Mouse (Mus musculus) urinary bladder, postnatal 4 days (tissue): ENCODE results near the gene Dnaic1.

Experiments used
- DNase-seq, 2 experiments: peaks; one replicate each; pipeline ENCODE4 v3.0.0; 2021 to 2022; ENCODE audit warnings: low spot score in 2 of 2

The Dnaic1 gene

DNA sequence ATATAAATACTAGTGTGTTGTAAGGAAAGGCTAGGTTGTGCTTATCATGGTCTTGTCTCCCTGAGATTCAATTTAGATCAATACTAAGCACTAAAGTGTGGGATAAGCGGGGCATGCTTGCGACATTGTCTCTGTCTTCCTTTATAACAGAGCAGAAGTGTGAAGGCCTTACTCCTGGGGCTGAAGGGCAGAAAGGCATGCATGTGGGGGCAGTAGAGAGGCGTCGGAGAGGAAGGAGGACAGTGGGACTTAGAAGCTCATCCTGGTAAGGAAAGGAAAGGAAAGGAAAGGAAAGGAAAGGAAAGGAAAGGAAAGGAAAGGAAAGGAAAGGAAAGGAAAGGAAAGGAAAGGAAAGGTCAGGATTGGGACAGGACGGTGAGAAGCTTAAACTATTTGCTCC is 1.9 kb downstream of the Dnaic1 start:
- DNase-seq, result no peak

DNA sequence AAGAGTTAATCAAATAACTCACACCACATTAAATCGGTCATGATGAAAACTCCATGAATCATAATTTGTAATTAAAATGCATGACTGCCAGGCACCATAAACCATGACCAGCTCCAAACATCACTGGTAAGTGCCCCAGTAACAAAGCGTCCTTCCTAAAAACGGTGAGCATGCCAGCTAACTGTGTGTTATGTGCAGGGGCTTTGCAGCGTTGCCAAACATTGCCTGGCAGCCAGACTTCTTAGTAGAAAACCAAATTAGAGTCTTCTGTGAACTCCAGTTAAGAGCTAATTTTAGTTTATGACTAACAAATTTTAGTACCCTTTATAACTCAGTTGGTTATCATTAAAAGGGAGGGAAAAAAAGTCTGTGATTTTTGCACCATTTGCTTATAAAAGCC is 3.9 kb downstream of the Dnaic1 start:
- DNase-seq, result no peak

DNA sequence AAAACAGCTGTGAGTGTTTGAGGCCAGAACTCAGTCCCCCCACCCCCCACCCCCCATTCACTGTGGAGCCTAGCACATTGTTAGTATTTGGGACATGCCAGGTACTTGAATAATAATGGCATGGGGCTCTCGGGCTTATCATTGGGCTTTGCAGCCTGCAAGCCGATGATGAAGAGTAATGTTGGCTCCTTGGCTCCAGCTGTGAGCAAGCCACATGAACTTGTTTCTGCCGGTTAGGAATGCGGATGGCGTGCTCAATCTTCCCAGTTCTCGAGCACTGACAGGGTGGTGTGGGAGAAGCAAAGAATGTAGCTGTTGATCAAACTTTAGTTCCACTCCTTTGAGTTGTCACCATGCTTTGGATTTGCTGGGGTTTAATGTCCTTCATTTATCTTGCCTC is 6.3 kb downstream of the Dnaic1 start:
- no peak for DNase-seq

DNA sequence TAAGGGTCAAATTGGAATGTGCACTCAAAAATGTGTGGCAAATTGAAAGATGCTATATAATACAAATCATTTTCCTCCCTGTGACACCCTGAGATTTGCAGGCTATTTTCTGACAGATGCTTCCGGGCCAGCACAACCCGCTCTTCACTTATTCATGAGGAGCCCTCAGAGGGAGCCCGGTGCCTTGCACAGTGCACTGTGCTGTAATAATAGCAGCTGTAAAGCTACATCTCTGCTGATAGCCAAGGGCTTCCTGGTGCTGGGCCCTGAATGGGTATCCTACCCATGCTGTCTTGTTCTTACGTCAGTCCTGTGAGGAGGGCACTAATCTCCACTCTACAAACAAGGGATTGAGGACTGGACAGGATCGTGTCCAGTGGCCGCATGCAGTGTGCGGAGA is 13.8 kb downstream of the Dnaic1 start:
- no peak for DNase-seq

DNA sequence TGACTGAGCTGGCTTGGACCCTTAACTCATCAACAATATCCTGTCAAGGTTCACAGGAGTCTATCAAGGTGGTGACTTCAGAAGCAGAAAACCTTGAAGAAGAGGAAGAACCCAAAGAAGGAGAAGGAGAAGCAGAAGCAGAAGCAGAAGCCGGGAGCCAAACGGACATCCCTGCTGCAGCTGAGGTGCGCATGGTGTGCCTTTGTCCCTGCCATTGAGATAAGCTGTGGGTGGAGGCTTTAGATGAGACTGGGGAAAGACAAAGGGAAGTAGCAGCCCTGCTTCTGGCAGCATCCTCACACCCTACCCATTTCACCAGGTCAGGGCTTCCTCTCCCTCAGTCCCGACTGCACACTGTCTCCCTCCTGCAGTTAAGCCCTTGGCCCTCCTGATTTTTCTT is 33.2 kb downstream of the Dnaic1 start:
- DNase-seq, result no peak

DNA sequence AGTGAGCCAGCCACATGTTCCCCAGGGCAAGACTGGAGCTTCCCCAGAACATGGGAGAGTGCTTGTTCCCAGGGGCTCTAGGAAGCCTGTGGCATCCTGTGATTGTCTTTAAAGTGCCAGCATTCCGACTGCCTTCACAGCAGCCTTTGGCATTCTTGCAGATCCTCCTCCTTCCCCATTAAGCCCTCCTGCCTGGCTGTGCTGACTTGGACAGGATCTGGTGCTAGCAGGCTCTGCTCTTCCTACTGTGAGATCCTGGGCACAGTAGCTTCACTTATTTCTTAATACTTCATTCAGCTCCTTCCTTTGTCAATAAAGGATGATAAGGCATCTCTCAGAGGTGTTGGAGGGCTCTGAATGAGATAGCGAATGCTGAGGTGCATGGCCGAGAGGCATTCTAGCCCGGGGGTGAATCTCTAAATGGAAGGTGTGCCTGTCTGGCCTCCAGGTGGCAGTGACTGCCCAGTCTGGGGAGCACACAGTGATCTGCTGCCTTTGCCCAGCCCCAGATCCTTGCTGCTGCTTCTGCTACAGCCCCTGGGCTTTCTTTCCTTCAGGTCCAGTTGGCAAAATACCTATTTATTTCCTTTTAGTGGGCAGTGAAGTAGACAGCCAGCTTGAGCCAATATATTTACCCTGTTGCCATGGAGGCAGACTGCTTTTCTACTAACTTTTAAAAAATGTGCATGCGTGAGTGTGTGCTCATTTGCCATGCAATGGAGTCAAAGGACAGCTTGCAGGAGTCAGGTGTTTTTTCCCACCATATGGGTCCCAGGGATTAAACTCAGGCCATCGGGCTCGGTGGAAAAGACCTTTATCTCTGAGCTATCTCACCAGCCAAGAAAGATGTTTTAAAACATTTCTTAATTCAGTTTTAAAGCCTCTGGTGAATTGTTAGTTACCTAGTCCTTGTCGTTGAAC is 35.2 kb downstream of the Dnaic1 start:
- DNase-seq, result no peak

DNA sequence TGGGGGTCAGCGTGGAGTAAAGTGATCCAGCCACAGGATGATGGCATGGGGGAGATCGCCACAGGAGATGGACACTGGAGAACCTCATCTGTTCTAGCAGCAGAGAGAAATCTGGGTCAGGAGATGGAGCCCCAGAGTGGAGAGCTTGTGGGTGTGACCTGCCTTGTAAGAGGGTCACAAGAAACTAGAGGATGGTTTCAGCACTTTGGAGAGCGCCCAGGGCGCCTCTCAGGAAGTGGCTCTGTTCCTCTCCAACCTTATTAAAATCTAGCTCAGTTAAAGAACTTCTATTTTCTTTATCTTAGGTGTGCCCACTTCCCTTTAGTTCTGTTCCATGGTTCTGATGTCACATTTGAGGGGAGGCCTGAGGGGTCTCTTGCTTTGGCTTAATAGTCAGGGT is 37.2 kb downstream of the Dnaic1 start:
- no peak for DNase-seq

DNA sequence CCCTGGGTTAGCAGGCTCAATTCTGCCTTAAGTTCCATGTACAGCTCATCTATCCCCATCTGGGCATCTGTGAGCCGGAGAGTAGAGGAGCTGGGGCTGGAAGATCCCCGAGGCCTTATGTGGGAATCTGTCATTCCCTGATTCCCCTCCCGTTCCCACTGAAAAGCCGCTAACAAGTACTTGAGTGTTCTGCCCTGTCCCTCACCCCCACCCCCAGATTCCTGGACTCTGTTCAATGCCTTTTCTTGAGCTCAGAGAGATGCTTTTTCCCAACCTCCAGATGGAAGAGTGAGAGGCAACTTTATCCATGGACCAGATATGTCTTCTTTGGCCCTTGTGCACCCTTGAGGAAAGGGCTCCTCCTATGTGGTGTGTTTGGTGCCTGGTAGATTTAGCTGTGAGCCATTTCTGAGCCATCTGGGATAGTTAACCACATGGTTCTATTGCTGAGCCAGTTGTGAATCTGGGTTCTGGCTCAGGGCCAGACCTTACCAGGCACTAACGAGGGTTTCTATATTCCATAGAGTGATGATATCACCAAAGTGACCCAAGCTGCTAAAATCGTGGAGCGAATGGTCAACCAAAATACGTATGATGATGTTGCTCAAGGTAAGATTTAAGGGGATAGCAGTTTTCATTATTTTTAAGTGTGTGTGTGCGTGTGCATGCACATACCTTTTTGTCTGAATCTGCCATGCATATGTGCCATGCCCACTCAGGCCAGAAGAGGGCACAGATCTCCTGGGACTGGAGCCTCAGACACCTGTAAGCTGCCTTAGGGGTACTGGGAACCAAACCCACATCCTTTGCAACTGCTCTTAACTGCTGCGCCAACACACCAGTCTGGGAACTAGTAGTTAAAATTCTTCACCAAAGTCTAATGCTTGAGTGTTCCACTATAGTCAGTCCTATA is 40.4 kb downstream of the Dnaic1 start:
- DNase-seq, result no peak

DNA sequence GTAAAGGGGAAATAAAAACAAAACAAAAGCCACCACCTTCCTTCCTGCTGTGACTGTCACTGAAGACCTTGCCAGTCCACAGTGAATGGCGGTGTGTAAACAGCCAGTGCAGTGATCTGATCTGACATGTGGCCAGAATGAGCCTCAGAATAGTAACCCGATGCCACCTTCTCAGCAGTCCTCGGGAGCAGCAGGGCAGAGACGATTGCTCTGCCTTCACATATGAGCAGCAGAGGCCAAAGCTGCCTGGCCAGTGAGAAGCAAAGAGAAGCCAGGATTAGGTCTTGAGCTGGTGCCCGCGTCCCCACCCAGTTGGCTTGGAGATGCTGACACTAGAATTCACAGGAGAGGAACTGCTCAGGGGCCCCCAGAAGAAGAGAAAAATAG is 41.0 kb downstream of the Dnaic1 start:
- DNase-seq, result no peak

DNA sequence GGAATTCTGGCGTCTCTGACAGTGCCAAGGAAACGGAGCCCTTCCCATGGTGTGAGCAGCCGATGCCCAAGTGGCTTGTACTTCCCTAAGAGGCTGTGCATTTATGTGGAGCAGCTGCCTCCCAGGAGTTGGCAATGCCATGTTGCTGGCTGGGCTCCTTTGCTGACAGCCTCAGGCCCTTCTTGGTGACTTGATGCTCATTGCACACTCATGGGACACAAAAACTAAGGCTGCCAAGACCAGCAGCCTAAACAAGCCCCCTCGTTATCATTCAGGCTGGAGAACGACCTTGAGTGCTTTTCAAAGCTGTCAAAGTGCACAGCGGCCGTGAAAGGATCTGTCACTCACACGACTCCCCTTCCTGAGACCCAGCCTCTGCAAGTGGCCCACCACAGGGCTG is 42.6 kb downstream of the Dnaic1 start:
- no peak for DNase-seq

DNA sequence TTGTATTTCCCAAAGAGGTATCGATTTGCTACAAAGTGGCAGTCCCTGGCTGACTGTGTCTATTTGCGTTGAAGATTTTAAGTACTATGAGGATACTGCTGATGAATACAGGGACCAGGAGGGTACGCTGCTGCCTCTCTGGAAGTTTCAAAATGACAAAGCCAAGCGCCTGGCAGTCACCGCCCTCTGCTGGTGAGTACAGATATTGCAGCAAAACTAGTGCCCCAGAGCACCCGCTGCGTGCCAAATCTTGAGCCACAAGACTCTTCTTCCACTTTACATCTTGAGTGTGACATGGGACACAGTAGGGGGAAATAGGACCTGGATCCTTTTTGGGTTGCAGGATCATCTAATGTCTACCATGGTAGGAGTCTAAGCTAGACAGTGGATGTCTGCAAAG is 44.6 kb downstream of the Dnaic1 start:
- DNase-seq, result peak; percentile 67 to 86

DNA sequence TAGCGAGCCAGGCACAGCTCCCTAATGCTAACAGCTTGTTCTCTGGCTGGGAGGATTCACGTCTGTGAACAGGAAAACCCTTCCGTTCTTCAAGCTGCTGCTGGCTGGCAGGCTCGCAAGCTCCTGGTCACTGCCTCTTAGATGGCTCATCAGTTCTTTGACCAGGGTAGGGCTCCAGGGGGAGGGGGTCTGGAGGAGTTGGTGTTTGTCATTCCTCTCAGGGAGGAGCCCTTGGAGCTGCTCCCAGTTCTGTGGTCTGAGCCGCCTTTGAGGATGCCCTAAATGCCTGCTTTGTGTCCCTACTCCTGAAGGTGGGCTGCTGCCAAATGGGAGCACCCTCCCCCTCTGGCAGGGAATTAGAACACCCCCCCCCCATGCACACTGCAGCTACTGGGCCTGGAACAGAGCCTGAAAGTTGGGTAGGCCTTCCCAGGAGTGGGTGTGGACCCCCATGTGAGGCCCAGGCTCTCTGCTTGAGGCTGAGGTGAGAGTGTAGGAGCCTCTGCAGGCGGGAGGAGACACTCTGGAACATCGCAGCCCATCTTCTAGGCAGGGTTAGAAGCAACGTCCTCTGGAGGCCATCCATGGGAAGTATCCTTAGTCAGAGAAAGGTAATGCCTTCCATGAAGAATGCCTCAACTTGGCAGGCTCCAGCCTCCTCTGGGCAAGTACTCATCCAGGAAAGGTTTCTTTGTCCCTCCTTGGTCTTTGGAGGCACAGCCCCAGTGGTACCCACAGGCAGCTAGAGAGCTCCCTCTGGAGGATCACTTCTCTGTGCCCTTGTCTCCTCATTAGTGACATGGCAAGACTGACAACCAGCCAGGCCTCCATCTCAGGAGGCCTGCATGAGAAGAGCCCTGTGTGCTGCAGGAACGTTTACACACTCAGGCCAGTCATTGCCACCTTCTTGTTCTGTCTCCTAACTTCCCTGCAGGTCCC is 46.4 kb downstream of the Dnaic1 start:
- DNase-seq, result no peak

DNA sequence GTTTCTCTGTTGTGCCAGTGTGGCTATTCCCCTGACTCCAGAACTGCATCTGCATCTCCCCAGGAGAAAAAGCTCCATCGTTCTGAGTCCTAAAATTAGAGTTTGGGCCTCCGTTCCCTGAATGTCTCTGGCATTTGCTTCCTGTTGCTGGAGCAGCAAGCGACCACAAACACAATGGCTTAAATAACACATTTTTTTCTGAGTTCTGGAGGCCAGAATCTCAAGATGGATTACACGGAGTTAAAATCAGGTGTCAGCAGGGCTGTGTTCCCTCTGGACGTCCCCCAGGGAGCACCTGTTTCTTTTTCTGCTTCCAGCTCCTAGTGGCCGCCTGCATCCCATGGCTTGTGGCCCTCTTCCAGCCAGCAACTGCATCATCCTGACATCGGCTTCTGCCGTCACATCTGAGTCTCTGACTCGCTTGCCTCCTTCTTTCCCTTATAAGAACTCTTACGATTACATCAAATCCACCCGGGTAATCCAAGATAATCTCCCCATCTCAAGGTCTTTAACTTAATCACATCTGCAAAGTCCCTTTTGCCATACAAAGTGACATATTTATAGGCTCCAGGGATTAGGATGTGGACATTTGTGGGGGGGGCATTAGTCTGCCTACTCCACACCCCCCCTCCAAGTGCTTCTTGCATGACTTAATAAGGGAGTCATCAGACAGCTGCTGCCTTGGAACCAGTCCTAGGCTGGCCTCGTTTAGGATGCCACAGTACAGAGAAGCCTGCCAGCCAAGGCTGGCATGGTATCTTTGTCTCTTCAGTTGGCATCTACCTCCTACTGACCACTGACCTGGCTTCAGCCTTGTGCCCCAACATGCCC is 49.6 kb downstream of the Dnaic1 start:
- DNase-seq, result no peak

DNA sequence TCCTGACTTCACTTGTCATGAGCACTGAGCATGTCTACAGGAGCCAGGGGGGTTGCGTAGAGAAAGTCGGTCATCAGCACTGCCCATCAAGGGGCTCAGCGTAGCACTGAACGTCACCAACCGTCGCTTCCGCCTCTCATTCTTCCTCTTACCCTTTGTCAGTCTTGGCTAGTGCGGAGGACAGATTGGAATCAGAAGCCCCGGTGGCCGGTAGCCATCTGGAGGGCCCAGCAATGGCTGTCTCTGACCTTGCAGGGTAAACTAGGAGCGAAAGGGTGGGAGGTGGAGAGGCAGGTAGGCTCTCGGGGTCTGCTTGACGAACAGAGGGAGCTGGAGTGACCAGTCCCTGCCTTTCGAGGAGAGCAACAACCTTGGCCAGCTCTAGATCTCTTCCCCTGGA is 52.5 kb downstream of the Dnaic1 start:
- no peak for DNase-seq

DNA sequence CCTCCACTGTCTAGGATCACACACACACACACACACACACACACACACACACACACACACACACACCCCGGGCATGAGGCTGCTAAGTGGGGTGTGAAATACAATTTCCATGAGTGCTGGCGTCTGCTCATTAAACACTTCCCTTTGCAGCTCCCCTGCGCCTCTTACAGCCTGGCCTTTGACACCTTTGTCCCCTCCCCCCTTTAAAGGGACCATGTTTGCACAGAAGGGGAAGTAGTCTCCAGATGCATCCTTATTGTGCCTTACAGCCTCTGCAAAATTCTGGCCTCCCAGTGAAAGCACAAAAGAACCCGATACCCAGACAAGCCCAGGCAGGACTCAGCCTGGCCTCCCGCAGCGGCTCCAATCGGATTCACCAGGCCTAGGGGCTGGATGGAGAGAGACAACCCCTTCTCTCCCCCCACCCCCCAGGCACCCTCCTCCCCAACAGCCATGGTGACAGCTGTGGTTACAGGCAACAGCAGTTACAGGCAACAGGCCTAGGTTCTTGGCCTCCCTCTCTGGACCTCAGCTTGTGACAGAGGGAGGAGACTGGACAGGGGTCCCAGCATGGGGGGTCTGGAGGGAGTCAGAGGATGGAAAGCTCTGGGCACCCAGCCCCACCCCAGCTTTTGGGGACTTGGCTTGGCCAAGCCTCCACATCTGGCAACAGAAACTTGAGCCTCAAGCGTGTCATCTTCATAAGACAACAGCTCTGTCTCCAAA is 58.8 kb downstream of the Dnaic1 start:
- DNase-seq, result peak in 1 of 2 experiments; percentile 57

DNA sequence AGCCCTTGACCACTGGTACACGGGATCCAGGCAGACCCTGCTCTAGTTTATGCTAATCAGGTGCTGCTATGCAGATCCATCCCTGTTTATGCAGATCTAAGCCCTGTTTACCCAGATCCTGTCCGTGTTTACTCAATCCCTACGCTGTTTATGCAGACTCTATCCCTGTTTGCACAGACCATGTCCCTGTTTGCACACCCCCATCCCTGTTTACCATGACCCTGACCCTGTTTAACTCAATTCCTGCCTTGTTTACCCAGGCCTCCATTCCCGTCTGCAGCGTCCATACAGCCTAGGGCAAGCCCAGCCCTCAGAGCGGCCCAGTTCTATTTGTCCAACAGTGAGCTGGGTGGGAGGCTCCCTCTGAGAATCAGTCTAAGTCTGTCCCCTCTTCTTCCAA is 60.6 kb downstream of the Dnaic1 start:
- no peak for DNase-seq

DNA sequence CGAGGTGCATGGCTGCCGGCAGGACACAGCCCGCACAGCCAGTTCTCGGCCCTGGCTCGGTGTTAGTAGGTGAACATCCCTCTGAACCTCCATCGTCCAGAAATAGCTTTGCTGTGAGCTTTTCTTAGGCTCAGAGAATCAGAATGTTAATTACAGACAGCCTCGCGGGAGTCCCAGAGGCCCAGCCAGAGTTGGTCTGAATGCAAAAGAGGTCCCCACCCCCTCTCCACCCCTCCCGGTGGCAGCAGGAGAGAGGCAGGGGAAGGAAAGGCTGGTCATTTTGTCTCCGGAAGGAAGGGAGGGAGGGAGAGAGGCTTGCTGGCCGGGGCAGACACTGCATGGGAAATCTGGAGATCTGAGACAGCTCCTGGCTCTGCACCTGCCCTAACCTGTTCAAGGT is 61.8 kb downstream of the Dnaic1 start:
- DNase-seq, result no peak

DNA sequence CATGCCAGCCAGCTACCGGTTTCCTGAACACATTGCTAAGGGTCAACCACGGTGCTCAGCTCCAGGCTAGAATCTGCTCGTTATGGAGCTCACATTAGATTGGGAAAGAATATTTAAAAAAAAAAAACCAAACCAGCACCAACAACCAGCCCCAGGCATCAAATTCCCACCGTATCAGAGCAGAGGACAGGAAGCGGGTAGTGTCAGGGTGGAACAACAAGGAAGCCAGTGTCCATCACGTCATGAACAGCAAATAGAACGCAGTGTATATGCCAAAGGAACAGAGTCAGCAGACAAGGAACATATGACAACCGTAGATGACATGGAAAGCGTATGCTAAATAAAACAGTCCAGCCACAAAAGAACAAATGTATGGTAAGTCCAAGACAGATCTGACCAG is 63.4 kb downstream of the Dnaic1 start:
- no peak for DNase-seq

DNA sequence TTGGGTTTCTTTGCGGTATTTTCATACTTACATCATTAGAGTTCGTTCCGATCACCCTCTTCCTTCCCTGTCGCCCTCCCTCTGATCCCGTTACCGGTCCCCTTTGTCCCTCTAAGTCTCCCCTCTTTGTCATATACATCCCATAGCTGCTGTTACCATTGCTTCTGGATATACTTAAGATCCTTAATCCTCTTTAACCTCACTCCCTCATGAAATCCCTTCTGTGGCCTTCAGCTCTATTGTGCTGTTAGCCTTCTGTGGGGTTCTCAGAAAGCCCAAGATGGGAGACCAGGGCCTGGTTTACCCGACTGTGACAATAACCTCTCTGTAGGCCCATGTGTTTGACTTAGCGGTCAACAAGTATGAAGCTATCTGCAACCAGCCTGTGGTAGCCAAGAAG is 65.1 kb downstream of the Dnaic1 start:
- no peak for DNase-seq

DNA sequence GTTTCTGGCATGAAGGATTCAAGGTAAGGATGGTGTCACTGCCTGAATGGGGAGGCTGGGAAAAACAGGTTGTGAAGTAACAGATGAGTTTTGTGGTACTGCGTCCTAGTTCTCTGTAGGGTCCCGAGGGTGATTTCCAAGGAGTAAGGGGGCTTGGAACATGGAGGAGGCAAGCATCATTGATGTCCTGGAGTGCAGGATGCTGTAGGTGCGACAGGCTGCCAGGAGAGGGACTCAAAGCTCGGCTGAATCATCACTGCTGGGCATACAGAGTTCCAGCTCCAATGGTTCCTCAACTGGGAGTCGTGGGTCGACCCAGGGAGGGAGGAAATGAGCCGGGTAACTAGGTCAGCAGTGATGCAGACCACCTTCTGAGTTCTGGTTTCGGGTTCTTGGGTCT is 65.6 kb downstream of the Dnaic1 start:
- DNase-seq, result no peak
